ENCODE assay signal across 8 mouse cellular contexts in the genomic region with DNA sequence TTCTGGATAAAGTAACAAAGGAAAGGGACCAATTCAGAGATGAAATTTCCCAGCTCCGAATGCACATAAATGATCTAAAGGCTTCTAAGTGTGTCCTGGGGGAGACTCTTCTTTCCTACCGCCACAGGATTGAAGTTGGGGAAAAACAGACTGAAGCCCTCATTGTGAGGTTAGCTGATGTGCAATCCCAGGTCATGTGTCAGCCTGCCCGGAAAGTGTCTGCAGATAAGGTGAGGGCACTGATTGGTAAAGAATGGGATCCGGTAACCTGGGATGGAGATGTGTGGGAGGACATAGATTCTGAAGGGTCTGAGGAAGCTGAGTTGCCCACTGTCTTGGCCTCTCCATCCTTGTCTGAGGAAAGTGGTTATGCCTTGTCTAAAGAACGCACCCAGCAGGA. TPM values are rescaled to one million over a fixed set of nuclear protein-coding genes. Genes with fewer than 3 reads are reported as not detected.
DNase-seq lines count a peak whose midpoint lies in the region; ATAC-seq lines count a peak whose summit lies in the region.

No protein-coding gene starts in this region.

- ATAC-seq in heart, embryonic 11.5 days (replicated peaks; ENCODE audit: insufficient number of reproducible peaks, low FRiP score, low TSS enrichment), result no peak
- 0 out of 2 replicates have a peak, but pooled peaks have one; percentile 1 for ATAC-seq in common myeloid progenitor, adult 5-6 weeks (replicated peaks; ENCODE audit: low read depth, poor library complexity, severe bottlenecking)
- ATAC-seq in hindbrain, embryonic 13.5 days (ENCODE audit: low FRiP score), result no peak
- ATAC-seq in midbrain, embryonic 14.5 days (ENCODE audit: low FRiP score, low TSS enrichment), result no peak

- no peak for DNase-seq in heart, postnatal 4 days
- no peak for DNase-seq in midbrain, embryonic 14.5 days
- DNase-seq in frontal cortex, postnatal 14 days (ENCODE audit: low spot score in 2 of 2), result no peak
- DNase-seq in kidney, postnatal 14 days, result no peak
- no peak for DNase-seq in right cerebral cortex, adult 2 months (ENCODE audit: low spot score in 2 of 2)

- H3K4me1 ChIP-seq in heart, embryonic 11.5 days (ENCODE audit: control insufficient read depth, insufficient read depth, low read length), result peaks cover 17% of the 10 kb centered on the region
- peaks cover 26% of the 10 kb centered on the region for H3K4me1 ChIP-seq in hindbrain, embryonic 13.5 days (replicated peaks)
- H3K4me1 ChIP-seq in midbrain, embryonic 14.5 days (ENCODE audit: control insufficient read depth, insufficient read depth, low read length), result peaks cover 18% of the 10 kb centered on the region

- H3K9ac ChIP-seq in heart, embryonic 11.5 days (ENCODE audit: low read depth, low read length), result peak overlapping the region; percentile 81
- H3K9ac ChIP-seq in hindbrain, embryonic 13.5 days, result peak overlapping the region; percentile 69
- peak overlapping the region; percentile 42; the same call in 1 of the 2 replicates for H3K9ac ChIP-seq in midbrain, embryonic 14.5 days (replicated peaks; ENCODE audit: low read length)

- H3K9me3 ChIP-seq in heart, embryonic 11.5 days (replicated peaks; ENCODE audit: control insufficient read depth, low read length), result no peaks in the 10 kb centered on the region
- H3K9me3 ChIP-seq in hindbrain, embryonic 13.5 days, result no peaks in the 10 kb centered on the region
- H3K9me3 ChIP-seq in midbrain, embryonic 14.5 days (ENCODE audit: control insufficient read depth, low read length), result no peaks in the 10 kb centered on the region

- H3K27ac ChIP-seq in heart, embryonic 11.5 days (ENCODE audit: low read depth, low read length), result peak overlapping the region; percentile 60
- no peak overlapping the region; the same call in 1 of the 2 replicates for H3K27ac ChIP-seq in hindbrain, embryonic 13.5 days
- no peak overlapping the region for H3K27ac ChIP-seq in midbrain, embryonic 14.5 days (replicated peaks; ENCODE audit: low read depth, low read length)

- peak overlapping the region; percentile 81 for H3K4me3 ChIP-seq in heart, embryonic 11.5 days (ENCODE audit: low read depth, low read length)
- H3K4me3 ChIP-seq in hindbrain, embryonic 13.5 days, result peak overlapping the region; percentile 79
- peak overlapping the region; percentile 78 for H3K4me3 ChIP-seq in midbrain, embryonic 14.5 days (replicated peaks; ENCODE audit: low read depth, low read length)

- 7% methylated on average over 5 of the region's 5 CpGs for whole genome bisulfite sequencing in heart, embryonic 11.5 days (ENCODE audit: insufficient replicate concordance)
- WGBS in hindbrain, embryonic 13.5 days, result 13% methylated on average over 5 of the region's 5 CpGs
- WGBS in midbrain, embryonic 14.5 days, result 18% methylated on average over 5 of the region's 5 CpGs

- no peaks in the 10 kb centered on the region for H3K27me3 ChIP-seq in heart, embryonic 11.5 days (ENCODE audit: control insufficient read depth, insufficient read depth, low read length)
- H3K27me3 ChIP-seq in hindbrain, embryonic 13.5 days, result no peaks in the 10 kb centered on the region
- H3K27me3 ChIP-seq in midbrain, embryonic 14.5 days (ENCODE audit: control insufficient read depth, insufficient read depth, low read length), result no peaks in the 10 kb centered on the region

- H3K36me3 ChIP-seq in heart, embryonic 11.5 days (ENCODE audit: control insufficient read depth, insufficient read depth, low read length), result peaks cover 21% of the 10 kb centered on the region
- peaks cover 44% of the 10 kb centered on the region for H3K36me3 ChIP-seq in hindbrain, embryonic 13.5 days
- H3K36me3 ChIP-seq in midbrain, embryonic 14.5 days (ENCODE audit: control insufficient read depth, insufficient read depth, low read length), result peaks cover 32% of the 10 kb centered on the region

- H3K4me2 ChIP-seq in heart, embryonic 11.5 days, result peak overlapping the region; percentile 83
- H3K4me2 ChIP-seq in hindbrain, embryonic 13.5 days, result peak overlapping the region; percentile 71
- peak overlapping the region; percentile 84 for H3K4me2 ChIP-seq in midbrain, embryonic 14.5 days (ENCODE audit: low read length)

RNA-seq across cellular contexts. Expression of a gene that starts 0.5 kb away (rescaled TPM):
- 7.2 and 10.8 TPM in 2 replicates for polyA plus RNA-seq in heart, embryonic 11.5 days (2014; fragmentation: Nextera tagmentation; extraction: Ambion mirVana)
- total RNA-seq in heart, postnatal 4 days (2021), result 10 to 100 TPM in 1 of 2 experiments, 1 to 10 TPM in 1; 9.9 to 11.7 TPM
- 17.2 and 25.1 TPM in 2 replicates for total RNA-seq in common myeloid progenitor, adult 5-6 weeks (2017)
- polyA plus RNA-seq in hindbrain, embryonic 13.5 days (2015; fragmentation: Nextera tagmentation; extraction: Ambion mirVana), result 10.9 and 12.0 TPM in 2 replicates
- polyA plus RNA-seq in midbrain, embryonic 14.5 days (2014; fragmentation: Nextera tagmentation; extraction: Ambion mirVana), result 4.9 and 8.7 TPM in 2 replicates

RNA-seq across cellular contexts. Expression of a gene that starts 0.6 kb away (rescaled TPM):
- polyA plus RNA-seq in heart, embryonic 11.5 days (2014; fragmentation: Nextera tagmentation; extraction: Ambion mirVana), result 23.9 and 24.9 TPM in 2 replicates
- 10 to 100 TPM; 17.8 to 21.7 TPM for total RNA-seq in heart, postnatal 4 days (2021)
- 23.4 and 50.9 TPM in 2 replicates for total RNA-seq in common myeloid progenitor, adult 5-6 weeks (2017)
- 43.3 and 46.5 TPM in 2 replicates for polyA plus RNA-seq in hindbrain, embryonic 13.5 days (2015; fragmentation: Nextera tagmentation; extraction: Ambion mirVana)
- polyA plus RNA-seq in midbrain, embryonic 14.5 days (2014; fragmentation: Nextera tagmentation; extraction: Ambion mirVana), result 25.4 and 37.2 TPM in 2 replicates

RNA-seq across cellular contexts. Expression of a gene that starts 21.1 kb away (rescaled TPM):
- polyA plus RNA-seq in heart, embryonic 11.5 days (2014; fragmentation: Nextera tagmentation; extraction: Ambion mirVana), result 4.9 and 6.9 TPM in 2 replicates
- 10 to 100 TPM in 1 of 2 experiments, 1 to 10 TPM in 1; 9.1 to 12.6 TPM for total RNA-seq in heart, postnatal 4 days (2021)
- total RNA-seq in common myeloid progenitor, adult 5-6 weeks (2017), result 8.2 and 8.4 TPM in 2 replicates
- 6.8 TPM in 2 replicates for polyA plus RNA-seq in hindbrain, embryonic 13.5 days (2015; fragmentation: Nextera tagmentation; extraction: Ambion mirVana)
- polyA plus RNA-seq in midbrain, embryonic 14.5 days (2014; fragmentation: Nextera tagmentation; extraction: Ambion mirVana), result 8.7 and 10.9 TPM in 2 replicates

RNA-seq across cellular contexts. Expression of a gene that starts 35.3 kb away (rescaled TPM):
- 61.8 and 95.4 TPM in 2 replicates for polyA plus RNA-seq in heart, embryonic 11.5 days (2014; fragmentation: Nextera tagmentation; extraction: Ambion mirVana)
- 100 to 1,000 TPM; 505 to 526 TPM for total RNA-seq in heart, postnatal 4 days (2021)
- 17.7 and 24.4 TPM in 2 replicates for total RNA-seq in common myeloid progenitor, adult 5-6 weeks (2017)
- polyA plus RNA-seq in hindbrain, embryonic 13.5 days (2015; fragmentation: Nextera tagmentation; extraction: Ambion mirVana), result 82.6 and 86.9 TPM in 2 replicates
- polyA plus RNA-seq in midbrain, embryonic 14.5 days (2014; fragmentation: Nextera tagmentation; extraction: Ambion mirVana), result 56.9 and 77.2 TPM in 2 replicates

RNA-seq across cellular contexts. Expression of a gene that starts 59.6 kb away (rescaled TPM):
- polyA plus RNA-seq in heart, embryonic 11.5 days (2014; fragmentation: Nextera tagmentation; extraction: Ambion mirVana), result 9.8 and 11.6 TPM in 2 replicates
- total RNA-seq in heart, postnatal 4 days (2021), result 1 to 10 TPM; 3.8 to 4.4 TPM
- 40.0 and 50.5 TPM in 2 replicates for total RNA-seq in common myeloid progenitor, adult 5-6 weeks (2017)
- polyA plus RNA-seq in hindbrain, embryonic 13.5 days (2015; fragmentation: Nextera tagmentation; extraction: Ambion mirVana), result 4.1 and 4.8 TPM in 2 replicates
- polyA plus RNA-seq in midbrain, embryonic 14.5 days (2014; fragmentation: Nextera tagmentation; extraction: Ambion mirVana), result 4.5 and 4.8 TPM in 2 replicates
